ENCODE assay signal across 7 mouse cellular contexts in the genomic region with DNA sequence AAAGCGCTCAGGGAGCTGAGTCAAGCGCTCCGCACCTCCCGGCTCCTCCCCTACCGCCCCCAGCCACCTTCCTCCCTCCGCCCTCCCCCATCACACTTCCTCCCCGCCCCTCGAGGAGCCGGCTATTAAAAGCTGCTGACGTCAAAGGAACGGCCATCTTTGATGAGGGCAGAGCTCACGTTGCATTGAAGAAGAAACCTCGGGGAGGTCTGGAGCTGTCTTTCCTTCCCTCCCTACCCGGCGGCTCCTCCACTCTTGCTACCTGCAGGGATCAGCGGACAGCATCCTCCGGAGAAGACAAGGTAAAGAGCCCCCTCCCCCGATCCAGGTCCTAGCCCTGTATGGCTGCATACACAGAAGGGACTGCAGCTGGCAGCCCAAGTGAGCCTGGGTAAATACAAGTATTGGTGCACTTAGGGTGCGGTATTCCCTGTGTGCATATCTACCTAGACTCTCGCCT. TPM values are rescaled to one million over a fixed set of nuclear protein-coding genes. Genes with fewer than 3 reads are reported as not detected.
A peak's percentile ranks its signal among the peaks of the same experiment; 100 is the strongest.
DNase-seq lines count a peak whose midpoint lies in the region; ATAC-seq and TF ChIP-seq lines count a peak whose summit lies in the region.

A gene (plus strand): TSS at position 155 of the 460 bp plus-strand sequence.

- WGBS in embryonic facial prominence, embryonic 13.5 days, result under 1% methylated on average over 20 of the region's 20 CpGs
- WGBS in intestine, embryonic 16.5 days, result under 1% methylated on average over 20 of the region's 20 CpGs
- under 1% methylated on average over 20 of the region's 20 CpGs for WGBS in liver, embryonic 13.5 days (ENCODE audit: insufficient replicate concordance)
- 1% methylated on average over 20 of the region's 20 CpGs for WGBS in stomach, embryonic 15.5 days
- 7% methylated on average over 20 of the region's 20 CpGs for WGBS in thymus, adult 2 months

- ATAC-seq in embryonic facial prominence, embryonic 13.5 days (ENCODE audit: insufficient number of reproducible peaks, insufficient read depth, low FRiP score, low TSS enrichment, low read depth), result peak; percentile 62; the same call in 1 of the 2 replicates
- peak; percentile 51; the same call in 1 of the 2 replicates for ATAC-seq in intestine, embryonic 16.5 days
- ATAC-seq in liver, embryonic 13.5 days (ENCODE audit: low read depth), result no peak
- ATAC-seq in stomach, embryonic 15.5 days (ENCODE audit: insufficient read depth, low FRiP score, low read depth), result 0 out of 2 replicates have a peak, but pooled peaks have one; percentile 40

- H3K36me3 ChIP-seq in embryonic facial prominence, embryonic 13.5 days, result no peaks in the 10 kb centered on the region
- H3K36me3 ChIP-seq in intestine, embryonic 16.5 days (ENCODE audit: control insufficient read depth, insufficient read depth, low read length), result no peaks in the 10 kb centered on the region
- no peaks in the 10 kb centered on the region for H3K36me3 ChIP-seq in liver, embryonic 13.5 days
- H3K36me3 ChIP-seq in stomach, embryonic 15.5 days, result no peaks in the 10 kb centered on the region
- no peaks in the 10 kb centered on the region for H3K36me3 ChIP-seq in thymus, adult 2 months (ENCODE audit: control insufficient read depth, insufficient read depth, low read length)

- no peak within 1 kb of the TSS for H3K27ac ChIP-seq in embryonic facial prominence, embryonic 13.5 days
- H3K27ac ChIP-seq in intestine, embryonic 16.5 days (ENCODE audit: low read length), result no peak within 1 kb of the TSS
- no peak within 1 kb of the TSS for H3K27ac ChIP-seq in liver, embryonic 13.5 days
- H3K27ac ChIP-seq in stomach, embryonic 15.5 days, result no peak within 1 kb of the TSS
- H3K27ac ChIP-seq in thymus, adult 2 months (ENCODE audit: control insufficient read depth, insufficient read depth, low read length), result no peak within 1 kb of the TSS

- no peak within 1 kb of the TSS for H3K9ac ChIP-seq in embryonic facial prominence, embryonic 13.5 days
- H3K9ac ChIP-seq in intestine, embryonic 16.5 days (ENCODE audit: low read depth, low read length), result no peak within 1 kb of the TSS
- no peak within 1 kb of the TSS for H3K9ac ChIP-seq in liver, embryonic 13.5 days
- H3K9ac ChIP-seq in stomach, embryonic 15.5 days, result no peak within 1 kb of the TSS

- peak within 1 kb of the TSS; percentile 70 for H3K4me2 ChIP-seq in embryonic facial prominence, embryonic 13.5 days
- peak within 1 kb of the TSS; percentile 50 for H3K4me2 ChIP-seq in intestine, embryonic 16.5 days (ENCODE audit: low read depth, low read length)
- peak within 1 kb of the TSS; percentile 38 for H3K4me2 ChIP-seq in liver, embryonic 13.5 days
- peak within 1 kb of the TSS; percentile 53 for H3K4me2 ChIP-seq in stomach, embryonic 15.5 days

- peak; percentile 27 for DNase-seq in Muller cell, postnatal 12 days (ENCODE audit: inconsistent ontology term)
- DNase-seq in adrenal gland, postnatal 14 days, result peak; percentile 78
- DNase-seq in liver, embryonic 13.5 days, result no peak
- no peak for DNase-seq in thymus, adult 2 months

- peaks cover 36% of the 10 kb centered on the region for H3K27me3 ChIP-seq in embryonic facial prominence, embryonic 13.5 days
- no peaks in the 10 kb centered on the region; the same call in 1 of the 2 replicates for H3K27me3 ChIP-seq in intestine, embryonic 16.5 days (replicated peaks; ENCODE audit: control insufficient read depth, insufficient read depth, low read length)
- peaks cover 21% of the 10 kb centered on the region for H3K27me3 ChIP-seq in liver, embryonic 13.5 days
- H3K27me3 ChIP-seq in stomach, embryonic 15.5 days (replicated peaks), result 0 out of 2 replicates have a peak, but pooled peaks cover 7% of the 10 kb centered on the region
- no peaks in the 10 kb centered on the region for H3K27me3 ChIP-seq in thymus, adult 2 months (ENCODE audit: control insufficient read depth, insufficient read depth, low read length)

- TF ChIP-seq POLR2A in thymus, adult 2 months (IDR thresholded peaks at IDR 0.05; ENCODE audit: control insufficient read depth, extremely low read depth, insufficient read depth, low read length, poor library complexity), result no peak

- peaks cover 18% of the 10 kb centered on the region for H3K4me1 ChIP-seq in embryonic facial prominence, embryonic 13.5 days
- peaks cover 9% of the 10 kb centered on the region for H3K4me1 ChIP-seq in intestine, embryonic 16.5 days (ENCODE audit: control insufficient read depth, insufficient read depth, low read length)
- 0 out of 2 replicates have a peak, but pooled peaks cover 3% of the 10 kb centered on the region for H3K4me1 ChIP-seq in liver, embryonic 13.5 days (replicated peaks)
- H3K4me1 ChIP-seq in stomach, embryonic 15.5 days, result peaks cover 3% of the 10 kb centered on the region; the same call in 1 of the 2 replicates
- no peaks in the 10 kb centered on the region for H3K4me1 ChIP-seq in thymus, adult 2 months (replicated peaks; ENCODE audit: control insufficient read depth, insufficient read depth, low read length)

- H3K4me3 ChIP-seq in embryonic facial prominence, embryonic 13.5 days, result peak within 1 kb of the TSS; percentile 42
- H3K4me3 ChIP-seq in intestine, embryonic 16.5 days (ENCODE audit: low read length), result peak within 1 kb of the TSS; percentile 39
- no peak within 1 kb of the TSS for H3K4me3 ChIP-seq in liver, embryonic 13.5 days (replicated peaks)
- peak within 1 kb of the TSS; percentile 29 for H3K4me3 ChIP-seq in stomach, embryonic 15.5 days (replicated peaks)
- no peak within 1 kb of the TSS for H3K4me3 ChIP-seq in thymus, adult 2 months (ENCODE audit: control insufficient read depth, insufficient read depth, low read length)

- no peak for TF ChIP-seq CTCF in thymus, adult 2 months (IDR thresholded peaks at IDR 0.05; ENCODE audit: borderline replicate concordance, control insufficient read depth, extremely low read depth, insufficient read depth, low read length, poor library complexity)

- H3K9me3 ChIP-seq in embryonic facial prominence, embryonic 13.5 days, result no peaks in the 10 kb centered on the region
- H3K9me3 ChIP-seq in intestine, embryonic 16.5 days (ENCODE audit: control insufficient read depth, low read length), result no peaks in the 10 kb centered on the region
- H3K9me3 ChIP-seq in liver, embryonic 13.5 days (replicated peaks), result no peaks in the 10 kb centered on the region
- no peaks in the 10 kb centered on the region for H3K9me3 ChIP-seq in stomach, embryonic 15.5 days

RNA-seq across cellular contexts. Expression of the gene that starts here (rescaled TPM):
- 29.4 and 42.5 TPM in 2 replicates for total RNA-seq in adrenal gland, postnatal 14 days (2021)
- polyA plus RNA-seq in embryonic facial prominence, embryonic 13.5 days (2015; fragmentation: Nextera tagmentation; extraction: Ambion mirVana), result 4.4 and 6.4 TPM in 2 replicates
- polyA plus RNA-seq in intestine, embryonic 16.5 days (2015; fragmentation: Nextera tagmentation; extraction: Ambion mirVana), result 8.0 and 9.2 TPM in 2 replicates
- 0.08 and 0.16 TPM in 2 replicates for polyA plus RNA-seq in liver, embryonic 13.5 days (2015; fragmentation: Nextera tagmentation; extraction: Ambion mirVana)
- polyA plus RNA-seq in stomach, embryonic 15.5 days (2015; fragmentation: Nextera tagmentation; extraction: Ambion mirVana), result 10.4 and 10.8 TPM in 2 replicates
- polyA plus RNA-seq in thymus, adult 2 months (2012; rRNA removed), result 0.08 TPM in 1 of 2 replicates, not detected in the other

Comparison
In these comparisons a context has a peak if more than half of its experiments do, and no peak if none do; other contexts are left out.
1. DNase-seq: peak in Muller cell, postnatal 12 days (single experiment) and adrenal gland, postnatal 14 days (single experiment); none in liver, embryonic 13.5 days (single experiment) and thymus, adult 2 months (single experiment).
2. H3K4me3 ChIP-seq: peak in embryonic facial prominence, embryonic 13.5 days (single experiment), intestine, embryonic 16.5 days (single experiment) and stomach, embryonic 15.5 days (single experiment); none in liver, embryonic 13.5 days (single experiment) and thymus, adult 2 months (single experiment).
3. Peak in every context shown above with its lines, with median percentiles within 50 percentile points of each other: H3K4me2 ChIP-seq.